Mouse (Mus musculus) heart, embryonic 14.5 days (tissue): Measurements from ENCODE around the gene Treh. TPM values are rescaled to one million over a fixed set of nuclear protein-coding genes. Genes with fewer than 3 reads are reported as not detected.

Experiments
- ATAC-seq: fragments of 200-750 bp; cut with Nextera tagmentation; 2 replicates; pipeline ENCODE4 v1.8.0; 2017; ENCODE audit warnings: low read depth, moderate TSS enrichment; ENCODE audit not compliant: insufficient number of reproducible peaks, insufficient read depth, low FRiP score
- H3K27ac ChIP-seq, 2 experiments: fragments of 200-500 bp in 1 of 2; fragments of 300-500 bp in 1 of 2; sonication (generic) in 1 of 2; replicated peaks in 1 of 2; 2 replicates each; pipeline ENCODE4 v1.5.1; 2012 to 2014; ENCODE audit warnings: low read depth in 2 of 2, low read length in 2 of 2, control low read depth in 1 of 2, mild to moderate bottlenecking in 1 of 2, mixed read lengths in 1 of 2; ENCODE audit not compliant: control insufficient read depth in 1 of 2, insufficient read depth in 1 of 2
- H3K27me3 ChIP-seq: fragments of 300-500 bp; sonication (generic); 2 replicates; pipeline ENCODE4 v1.6.1; 2014; ENCODE audit warnings: mild to moderate bottlenecking, low read length, control low read depth; ENCODE audit not compliant: control insufficient read depth, insufficient read depth
- H3K36me3 ChIP-seq: fragments of 300-500 bp; sonication (generic); 2 replicates; pipeline ENCODE4 v1.6.1; 2014; ENCODE audit warnings: mild to moderate bottlenecking, control low read depth, low read length, mixed read lengths; ENCODE audit not compliant: control insufficient read depth, insufficient read depth
- H3K4me1 ChIP-seq, 2 experiments: fragments of 200-500 bp in 1 of 2; fragments of 300-500 bp in 1 of 2; sonication (generic) in 1 of 2; 2 replicates each; pipeline ENCODE4 v1.6.1; 2012 to 2014; ENCODE audit warnings: low read length in 2 of 2, control low read depth in 1 of 2, mixed read lengths in 1 of 2; ENCODE audit not compliant: control insufficient read depth in 2 of 2, insufficient read depth in 2 of 2
- H3K4me2 ChIP-seq: fragments of 300-500 bp; sonication (generic); 2 replicates; pipeline ENCODE4 v1.6.1; 2014; ENCODE audit warnings: mild to moderate bottlenecking, low read length
- H3K4me3 ChIP-seq, 2 experiments: fragments of 200-500 bp in 1 of 2; fragments of 300-500 bp in 1 of 2; sonication (generic) in 1 of 2; 2 replicates each; pipeline ENCODE4 v1.5.1; 2012 to 2014; ENCODE audit warnings: low read length in 2 of 2, mild to moderate bottlenecking in 2 of 2, control low read depth in 1 of 2, low read depth in 1 of 2, moderate library complexity in 1 of 2; ENCODE audit not compliant: control insufficient read depth in 1 of 2, insufficient read depth in 1 of 2
- H3K9ac ChIP-seq: fragments of 300-500 bp; sonication (generic); 2 replicates; pipeline ENCODE4 v1.6.1; 2014; ENCODE audit warnings: mild to moderate bottlenecking, low read length
- H3K9me3 ChIP-seq: fragments of 300-500 bp; sonication (generic); 2 replicates; pipeline ENCODE4 v1.6.1; 2016; ENCODE audit warnings: low read length, control low read depth; ENCODE audit not compliant: control insufficient read depth
- WGBS: fragments of 180-500 bp; shearing (Covaris S2); extraction: QIAGEN DNeasy Blood & Tissue Kit; methylation state at CpG from one replicate; pipeline ENCODE4 v1.1.7; 2014; 5-methylcytosine and 5-hydroxymethylcytosine counted together
- polyA plus RNA-seq: library from polyadenylated mRNA; unstranded; fragments of >200 nt; fragmentation: Nextera tagmentation; extraction: Ambion mirVana; gene quantifications from 2 replicates; pipeline ENCODE4 v1.2.1, GENCODE M21; 2014

Treh gene
- polyA plus RNA-seq, 1 experiment from 2014 or later, result not detected

DNA sequence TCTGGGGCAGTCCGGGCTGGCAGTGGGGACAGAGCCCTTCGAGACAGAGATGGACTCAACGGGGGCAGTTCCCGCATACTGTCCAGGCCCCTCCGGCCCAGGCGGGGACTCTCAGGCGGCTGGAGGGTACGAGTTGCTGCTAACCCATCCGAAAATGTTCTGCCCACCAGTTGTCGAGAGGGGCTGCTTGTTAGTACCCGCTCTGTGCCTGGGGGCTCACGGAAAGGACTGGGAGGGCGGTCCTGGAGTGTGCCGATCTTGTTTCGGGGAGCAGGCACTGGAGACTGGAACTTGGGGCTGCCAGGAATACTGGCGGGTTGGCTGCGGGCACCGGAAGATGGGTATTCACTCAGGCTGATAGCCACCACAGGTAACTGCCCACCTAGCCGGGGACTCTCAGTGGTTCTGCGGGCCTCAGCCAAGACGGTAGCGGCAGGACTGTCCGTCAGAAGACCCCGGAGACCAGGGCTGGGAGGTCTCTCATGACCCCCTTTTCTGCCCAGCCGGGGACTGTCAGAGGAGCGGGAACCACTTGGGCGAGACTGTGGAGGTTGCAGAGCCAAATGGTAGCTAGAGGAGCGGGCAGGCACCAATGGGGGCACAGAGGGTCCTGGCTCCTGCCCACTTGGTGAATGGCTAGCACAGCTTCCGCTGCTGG, 42.8 kb downstream of the Treh start:
- ATAC-seq, result no peak
- Histone ChIP-seq H3K27ac (no peak overlapping the region), H3K4me3 (no peak overlapping the region), H3K9me3 (no peaks in the 10 kb centered on the region), H3K4me2 (no peak overlapping the region), H3K36me3 (peaks cover 73% of the 10 kb centered on the region), H3K27me3 (no peaks in the 10 kb centered on the region), H3K4me1 (peaks cover 8 to 16% of the 10 kb centered on the region in 2 experiments; a peak in 3 of 4 replicates), H3K9ac (no peak overlapping the region)
- 91% methylated on average over 29 of the region's 29 CpGs for WGBS

DNA sequence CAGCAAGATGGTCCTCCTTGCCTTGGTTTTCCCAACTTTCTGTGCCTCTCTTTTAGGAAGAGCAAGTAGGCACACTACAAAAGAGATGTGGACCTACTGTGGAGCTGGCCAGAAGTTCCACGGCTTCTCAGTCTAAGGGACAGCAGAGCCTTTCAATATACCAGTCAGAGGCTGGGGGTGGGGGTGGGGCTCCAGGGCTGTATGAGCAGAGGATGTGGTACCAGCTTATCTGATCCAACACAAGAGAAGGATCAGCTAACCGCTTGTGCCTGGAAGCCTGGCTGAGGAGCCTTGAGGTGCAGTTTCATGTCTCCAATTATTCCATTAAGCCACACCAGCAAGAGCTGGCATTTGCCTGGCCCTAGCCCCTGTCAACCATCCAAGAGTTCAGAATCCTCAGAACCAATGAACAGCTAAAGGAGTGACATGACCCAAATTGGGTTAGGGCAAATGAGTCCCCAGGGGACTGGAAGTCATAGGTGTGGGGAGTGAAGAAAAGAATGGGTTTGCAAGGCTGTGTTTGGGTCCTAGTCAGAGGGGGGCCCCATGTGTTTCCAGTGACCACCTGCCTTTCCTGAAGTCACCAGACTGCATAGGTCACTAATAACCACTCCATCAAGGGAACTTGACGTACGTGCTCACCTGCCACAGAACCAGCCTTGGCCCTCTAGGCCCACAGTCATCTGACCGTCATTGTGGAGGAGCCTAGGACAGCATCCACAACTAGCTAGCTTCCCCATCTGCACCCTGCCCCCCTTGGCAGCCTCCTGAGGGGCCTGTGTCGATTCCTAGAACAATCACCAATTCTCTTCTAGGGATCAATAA, 44.2 kb downstream of the Treh start:
- H3K4me2 ChIP-seq, result no peak overlapping the region
- no peak overlapping the region for H3K27ac ChIP-seq
- 76% methylated on average over 6 of the region's 6 CpGs for WGBS
- H3K9ac ChIP-seq, result no peak overlapping the region
- H3K27me3 ChIP-seq, result no peaks in the 10 kb centered on the region
- no peaks in the 10 kb centered on the region for H3K9me3 ChIP-seq
- H3K4me1 ChIP-seq, result peaks cover 14 to 25% of the 10 kb centered on the region in 2 experiments
- ATAC-seq, result no peak
- H3K4me3 ChIP-seq, result no peak overlapping the region
- H3K36me3 ChIP-seq, result peaks cover 62% of the 10 kb centered on the region

DNA sequence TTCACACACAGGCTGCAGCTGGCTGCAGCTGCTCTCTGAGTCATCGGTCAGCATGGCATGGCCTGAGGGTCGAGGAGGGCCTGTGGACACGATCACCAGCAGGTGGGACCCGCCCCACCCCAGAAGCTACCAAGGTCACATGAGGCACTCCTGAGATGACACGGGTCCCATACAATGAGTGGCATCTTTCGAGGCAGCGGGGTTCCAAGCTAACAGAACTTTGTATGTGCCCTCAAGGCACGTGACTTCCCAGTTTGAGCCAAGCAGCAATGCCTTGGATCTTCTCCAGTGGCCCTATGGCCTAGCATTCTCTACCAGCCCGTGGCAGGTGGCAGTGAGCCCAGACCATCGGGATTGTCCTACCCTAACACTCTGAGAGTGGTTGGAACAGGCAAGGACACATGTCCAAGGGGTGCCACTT, 44.8 kb downstream of the Treh start:
- Histone ChIP-seq H3K4me3 (no peak overlapping the region), H3K4me1 (peaks cover 14 to 31% of the 10 kb centered on the region in 2 experiments), H3K27ac (no peak overlapping the region), H3K9ac (no peak overlapping the region), H3K4me2 (no peak overlapping the region), H3K27me3 (no peaks in the 10 kb centered on the region), H3K9me3 (no peaks in the 10 kb centered on the region), H3K36me3 (peaks cover 57% of the 10 kb centered on the region)
- no peak for ATAC-seq
- 78% methylated on average over 10 of the region's 10 CpGs for WGBS

DNA sequence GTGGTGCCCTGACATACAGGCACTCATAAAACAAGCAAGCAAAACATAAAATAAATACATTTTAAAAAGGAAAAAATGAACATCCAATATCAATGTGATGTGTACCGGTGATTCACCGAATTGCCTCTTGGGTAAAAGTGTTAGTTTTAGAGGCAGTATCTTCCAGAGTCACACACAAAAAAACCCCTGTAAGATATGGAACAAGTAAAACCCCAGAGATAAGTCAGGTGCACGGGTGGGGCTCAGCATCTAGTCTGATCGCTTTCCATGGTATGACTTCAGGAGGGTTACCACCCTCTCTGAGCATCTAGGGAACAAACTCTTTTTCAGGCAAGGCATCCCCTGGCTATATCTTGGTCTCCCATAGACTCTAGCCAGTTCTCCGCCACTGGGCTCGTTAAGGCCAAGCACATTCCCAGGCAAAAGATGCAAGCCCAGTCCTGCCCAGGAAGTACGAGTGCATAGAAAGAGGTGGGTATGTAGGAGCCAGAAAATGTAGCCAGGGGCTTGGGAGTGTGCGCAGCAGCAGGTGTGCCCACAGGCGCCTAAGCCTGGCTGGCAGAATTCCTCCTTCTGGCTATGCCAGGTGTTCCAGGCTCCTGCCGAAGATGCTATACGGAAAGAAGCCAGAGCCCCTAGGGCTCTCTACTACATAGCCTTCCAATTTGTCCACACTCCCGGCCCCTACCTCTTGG, 46.1 kb downstream of the Treh start:
- 88% methylated on average over 12 of the region's 12 CpGs for WGBS
- no peak overlapping the region for H3K9ac ChIP-seq
- peaks cover 22 to 42% of the 10 kb centered on the region in 2 experiments for H3K4me1 ChIP-seq
- peaks cover 49% of the 10 kb centered on the region for H3K36me3 ChIP-seq
- H3K9me3 ChIP-seq, result no peaks in the 10 kb centered on the region
- ATAC-seq, result no peak
- H3K27me3 ChIP-seq, result no peaks in the 10 kb centered on the region
- no peak overlapping the region for H3K27ac ChIP-seq
- no peak overlapping the region for H3K4me2 ChIP-seq
- H3K4me3 ChIP-seq, result no peak overlapping the region

DNA sequence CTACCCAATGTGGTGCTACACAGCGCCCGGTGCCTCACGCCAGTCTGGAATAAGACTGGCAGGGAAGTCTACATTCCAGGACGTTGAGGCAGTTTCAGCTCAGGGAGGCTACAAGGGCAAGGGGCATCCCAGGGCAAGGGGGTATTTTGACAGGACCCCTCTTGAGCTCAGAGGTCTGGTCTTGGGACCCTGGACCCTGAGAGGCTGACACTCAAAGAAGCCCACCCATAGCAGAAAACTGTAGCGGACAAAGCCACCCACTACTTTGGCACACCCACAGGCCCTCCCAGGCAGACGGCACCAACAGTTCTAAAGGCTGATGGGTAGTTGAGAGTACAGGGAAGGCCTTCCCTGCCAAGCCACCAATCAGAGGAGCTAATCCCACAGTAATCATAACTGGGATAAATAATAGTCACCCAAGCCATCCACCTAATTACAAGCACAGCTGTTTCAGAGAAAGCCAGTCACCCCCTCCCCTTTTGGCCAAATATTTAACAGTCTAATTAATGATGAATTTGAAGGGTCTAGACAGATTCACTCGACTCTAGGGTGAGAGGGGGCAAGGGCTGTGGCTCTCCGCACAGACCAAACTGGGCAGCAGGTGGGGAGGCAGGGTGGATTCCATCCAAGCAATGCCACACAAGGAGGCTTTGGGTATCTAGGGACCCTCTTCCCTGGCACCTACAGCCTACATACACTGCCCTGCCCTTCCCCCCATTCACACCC, 46.8 kb downstream of the Treh start:
- Histone ChIP-seq H3K4me1 (peaks cover 28 to 49% of the 10 kb centered on the region in 2 experiments), H3K9ac (peak overlapping the region; percentile 84), H3K9me3 (no peaks in the 10 kb centered on the region), H3K27ac (peak overlapping the region in 1 of 2 experiments; percentile 73; a peak in 2 of 4 replicates), H3K27me3 (no peaks in the 10 kb centered on the region), H3K4me2 (peak overlapping the region; percentile 72), H3K36me3 (peaks cover 42% of the 10 kb centered on the region), H3K4me3 (peak overlapping the region; percentile 66 to 85)
- no peak for ATAC-seq
- WGBS, result 81% methylated on average over 8 of the region's 8 CpGs

DNA sequence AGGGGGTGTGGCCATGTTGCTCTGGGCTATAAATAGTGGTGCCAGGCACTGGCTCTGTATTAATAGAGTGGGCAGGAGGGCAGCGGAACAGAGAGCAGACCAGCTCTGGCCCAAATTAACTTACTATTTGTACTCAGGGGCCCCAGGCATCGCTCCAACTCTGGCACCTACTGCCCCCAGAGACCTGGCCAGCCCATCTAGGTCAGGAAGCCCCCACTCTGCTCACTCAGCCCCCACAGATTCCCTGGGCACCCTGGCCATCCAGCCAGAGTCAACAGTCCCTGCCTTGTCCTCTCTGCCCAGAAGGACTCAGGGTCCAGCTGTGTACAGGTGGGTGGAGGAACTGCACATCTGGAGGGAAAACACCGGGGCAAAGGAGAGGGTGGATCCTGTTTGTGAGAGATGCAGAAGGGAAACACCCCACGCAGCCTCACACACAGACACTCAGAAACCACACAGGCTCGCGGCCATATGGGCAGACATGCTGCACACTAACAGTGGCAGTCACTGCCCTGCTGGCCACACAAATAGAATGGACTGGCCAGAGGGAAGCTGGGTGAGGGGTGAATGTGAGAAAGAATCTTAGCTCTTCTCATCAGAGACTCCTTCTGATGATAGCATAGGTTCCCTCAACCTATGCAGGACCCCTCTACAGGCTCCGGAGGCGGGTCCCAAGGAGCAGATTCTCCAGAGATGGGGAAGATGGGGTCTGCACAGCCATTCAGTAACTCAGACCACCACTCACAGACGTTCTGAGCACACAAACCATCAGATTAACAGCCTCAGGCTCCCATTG, 47.5 kb downstream of the Treh start:
- peaks cover 40% of the 10 kb centered on the region for H3K36me3 ChIP-seq
- no peaks in the 10 kb centered on the region for H3K27me3 ChIP-seq
- no peak for ATAC-seq
- H3K27ac ChIP-seq, result peak overlapping the region; percentile 56 to 73
- H3K4me3 ChIP-seq, result peak overlapping the region; percentile 66 to 85
- H3K4me1 ChIP-seq, result peaks cover 28 to 51% of the 10 kb centered on the region in 2 experiments
- H3K9ac ChIP-seq, result peak overlapping the region; percentile 84
- H3K9me3 ChIP-seq, result no peaks in the 10 kb centered on the region
- H3K4me2 ChIP-seq, result peak overlapping the region; percentile 72
- 14% methylated on average over 9 of the region's 9 CpGs for WGBS
